Mouse (Mus musculus) myocyte (in vitro differentiated cells): ENCODE data around the gene Nxph1.

Source experiments
- CEBPB ChIP-seq: IDR thresholded peaks from 2 replicates; pipeline ENCODE4 v1.6.1; 2011; ENCODE audit warnings: mild to moderate bottlenecking, moderate library complexity; ENCODE audit not compliant: poor library complexity, insufficient read depth, severe bottlenecking
- MYOD1 ChIP-seq, 3 experiments: IDR thresholded peaks; one replicate each; pipeline ENCODE4 v1.6.1; 2011; ENCODE audit warnings: control low read depth in 2 of 3, low read depth in 2 of 3, mild to moderate bottlenecking in 2 of 3, moderate library complexity in 1 of 3; ENCODE audit not compliant: insufficient read length in 2 of 3, control insufficient read depth in 1 of 3
- MYOG ChIP-seq, 3 experiments: IDR thresholded peaks; one replicate each; pipeline ENCODE4 v1.6.1; 2011; ENCODE audit warnings: control low read depth in 2 of 3, low read depth in 2 of 3, mild to moderate bottlenecking in 2 of 3; ENCODE audit not compliant: insufficient read length in 2 of 3, control insufficient read depth in 1 of 3, insufficient read depth in 1 of 3
- POLR2A ChIP-seq: IDR thresholded peaks from one replicate; pipeline ENCODE4 v1.6.1; 2011; ENCODE audit warnings: low read depth, mild to moderate bottlenecking, control low read depth, moderate library complexity; ENCODE audit not compliant: insufficient read length
- POLR2AphosphoS2 ChIP-seq: IDR thresholded peaks from one replicate; pipeline ENCODE4 v1.6.1; 2011; ENCODE audit warnings: low read depth, control low read depth; ENCODE audit not compliant: insufficient read length
- REST ChIP-seq: IDR thresholded peaks from one replicate; pipeline ENCODE4 v1.6.1; 2011; ENCODE audit warnings: mild to moderate bottlenecking, control low read depth, moderate library complexity; ENCODE audit not compliant: insufficient read depth, insufficient read length
- SRF ChIP-seq: IDR thresholded peaks from one replicate; pipeline ENCODE4 v1.6.1; 2011; ENCODE audit warnings: low read depth; ENCODE audit not compliant: control insufficient read depth, insufficient read length
- TCF12 ChIP-seq: IDR thresholded peaks from one replicate; pipeline ENCODE4 v1.6.1; 2011; ENCODE audit warnings: mild to moderate bottlenecking, control low read depth; ENCODE audit not compliant: poor library complexity, insufficient read depth, severe bottlenecking

GRCm38 (mm10) chr6:9124321-9124914 lies 176.2 kb downstream of the Nxph1 start:
- TF ChIP-seq POLR2A (no peak), POLR2AphosphoS2 (no peak), TCF12 (no peak), MYOG (IDR thresholded peaks at IDR 0.05; ENCODE audit: control insufficient read depth in 1 of 3, insufficient read depth in 1 of 3, insufficient read length in 2 of 3, low read depth in 2 of 3) (no peak), SRF (no peak), CEBPB (no peak), MYOD1 (IDR thresholded peaks at IDR 0.05; ENCODE audit: control insufficient read depth in 1 of 3, insufficient read length in 2 of 3, low read depth in 2 of 3) (no peak), REST (no peak)
